8 mouse cellular contexts compared by ENCODE assay signal in the genomic region with DNA sequence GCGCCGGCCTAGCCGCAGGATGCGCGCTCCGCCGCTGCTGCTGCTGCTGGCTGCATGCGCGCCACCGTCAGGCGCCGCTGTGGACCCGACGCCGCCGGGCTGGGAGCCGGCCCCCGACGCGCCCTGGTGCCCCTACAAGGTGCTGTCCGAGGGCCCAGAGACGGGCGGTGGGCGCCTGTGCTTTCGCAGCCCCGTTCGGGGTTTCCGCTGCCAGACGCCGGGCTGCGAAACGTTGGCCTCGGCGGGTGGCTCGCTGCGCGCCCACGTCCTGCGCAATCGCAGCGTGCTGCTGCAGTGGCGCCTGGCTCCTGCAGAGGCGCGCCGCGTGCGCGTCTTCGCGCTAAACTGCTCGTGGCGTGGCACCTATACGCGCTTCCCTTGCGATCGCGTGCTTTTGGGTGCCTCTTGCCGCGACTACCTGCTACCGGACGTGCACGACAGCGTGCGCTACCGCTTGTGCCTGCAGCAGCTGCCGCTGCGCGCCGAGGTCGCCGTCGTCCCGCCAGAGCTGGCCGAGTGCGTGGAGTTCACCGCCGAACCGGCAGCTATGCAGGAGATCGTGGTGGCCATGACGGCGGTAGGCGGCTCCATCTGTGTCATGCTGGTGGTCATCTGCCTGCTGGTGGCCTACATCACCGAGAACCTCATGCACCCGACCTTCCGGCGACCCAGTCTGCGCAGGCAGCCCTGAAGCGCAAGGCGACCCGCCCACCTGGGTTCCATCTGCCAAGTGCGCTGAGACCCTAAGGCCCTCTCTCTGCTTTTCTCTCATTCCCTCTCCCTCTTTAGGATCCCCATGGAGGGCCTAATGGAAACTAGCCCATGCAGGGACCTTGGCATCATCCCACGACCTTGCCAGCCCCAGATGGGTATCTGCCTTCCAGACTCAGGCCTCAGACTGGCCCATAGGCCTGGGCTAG. TPM values are rescaled to one million over a fixed set of nuclear protein-coding genes. Genes with fewer than 3 reads are reported as not detected.
A peak's percentile ranks its signal among the peaks of the same experiment; 100 is the strongest.
DNase-seq lines count a peak whose midpoint lies in the region; ATAC-seq and TF ChIP-seq lines count a peak whose summit lies in the region.

No protein-coding gene starts in this region.

- no peak for TF ChIP-seq EP300 in ES-Bruce4 (IDR thresholded peaks at IDR 0.05; ENCODE audit: insufficient read depth, low read depth, low read length)

- no peak for TF ChIP-seq POLR2A in ES-Bruce4 (IDR thresholded peaks at IDR 0.05; ENCODE audit: insufficient read depth, low read length)

- H3K36me3 ChIP-seq in ES-Bruce4 (ENCODE audit: control insufficient read depth, insufficient read depth, low read length, poor library complexity, severe bottlenecking) = no peaks in the 10 kb centered on the region
- no peaks in the 10 kb centered on the region for H3K36me3 ChIP-seq in forebrain, embryonic 16.5 days (ENCODE audit: control insufficient read depth, insufficient read depth)
- H3K36me3 ChIP-seq in lung, embryonic 14.5 days (ENCODE audit: insufficient read depth) = no peaks in the 10 kb centered on the region

- peak overlapping the region; percentile 81 for H3K4me2 ChIP-seq in forebrain, embryonic 16.5 days (ENCODE audit: low read length)
- H3K4me2 ChIP-seq in lung, embryonic 14.5 days = peak overlapping the region; percentile 96

- peak overlapping the region; percentile 70 for H3K4me3 ChIP-seq in ES-Bruce4 (ENCODE audit: low read depth, low read length)
- H3K4me3 ChIP-seq in brown adipose tissue, adult 24 weeks (ENCODE audit: insufficient read depth, low read depth, low read length) = peak overlapping the region; percentile 68
- peak overlapping the region; percentile 74 for H3K4me3 ChIP-seq in forebrain, embryonic 16.5 days (replicated peaks; ENCODE audit: low read length)
- peak overlapping the region; percentile 66 for H3K4me3 ChIP-seq in lung, embryonic 14.5 days (ENCODE audit: low read depth, low read length)

- no peaks in the 10 kb centered on the region for H3K9me3 ChIP-seq in ES-Bruce4 (replicated peaks; ENCODE audit: control insufficient read depth, insufficient read depth, low read length, poor library complexity, severe bottlenecking)
- H3K9me3 ChIP-seq in forebrain, embryonic 16.5 days (ENCODE audit: control insufficient read depth, low read length) = no peaks in the 10 kb centered on the region
- no peaks in the 10 kb centered on the region for H3K9me3 ChIP-seq in lung, embryonic 14.5 days (ENCODE audit: low read depth, low read length)

- H3K27me3 ChIP-seq in ES-Bruce4 (ENCODE audit: control insufficient read depth, insufficient read depth, low read length, poor library complexity, severe bottlenecking) = no peaks in the 10 kb centered on the region
- no peaks in the 10 kb centered on the region for H3K27me3 ChIP-seq in forebrain, embryonic 16.5 days (replicated peaks; ENCODE audit: control insufficient read depth, insufficient read depth, low read length)
- peaks cover 9% of the 10 kb centered on the region; the same call in 1 of the 2 replicates for H3K27me3 ChIP-seq in lung, embryonic 14.5 days (ENCODE audit: insufficient read depth, low read length)

- H3K4me1 ChIP-seq in ES-Bruce4 (ENCODE audit: control insufficient read depth, insufficient read depth, low read length) = peaks cover 2% of the 10 kb centered on the region
- no peaks in the 10 kb centered on the region; the same call in 1 of the 2 replicates for H3K4me1 ChIP-seq in brown adipose tissue, adult 24 weeks (ENCODE audit: control insufficient read depth, insufficient read depth, insufficient read length, low read length)
- H3K4me1 ChIP-seq in forebrain, embryonic 16.5 days (replicated peaks; ENCODE audit: control insufficient read depth, insufficient read depth, low read length) = peaks cover 22% of the 10 kb centered on the region
- H3K4me1 ChIP-seq in lung, embryonic 14.5 days (ENCODE audit: insufficient read depth) = no peaks in the 10 kb centered on the region

- no peak for TF ChIP-seq CTCF in ES-Bruce4 (IDR thresholded peaks at IDR 0.05; ENCODE audit: low read depth, low read length)
- TF ChIP-seq CTCF in lung, embryonic 14.5 days (IDR thresholded peaks at IDR 0.05; ENCODE audit: low read depth) = no peak; the same call in 1 of the 2 replicates

- H3K9ac ChIP-seq in ES-Bruce4 (ENCODE audit: low read depth, poor library complexity, severe bottlenecking) = peak overlapping the region; percentile 64
- peak overlapping the region; percentile 78 for H3K9ac ChIP-seq in forebrain, embryonic 16.5 days (replicated peaks; ENCODE audit: low read depth, low read length)
- peak overlapping the region; percentile 68 for H3K9ac ChIP-seq in lung, embryonic 14.5 days

- ATAC-seq in forebrain, embryonic 16.5 days = peak; percentile 89
- peak; percentile 74 for ATAC-seq in lung, embryonic 14.5 days (ENCODE audit: insufficient read depth)
- peak; percentile 71 for ATAC-seq in neutrophil, adult 5-6 weeks (ENCODE audit: extremely low read depth, insufficient number of reproducible peaks, low FRiP score, poor library complexity, severe bottlenecking)

- WGBS in forebrain, embryonic 16.5 days = 1% methylated on average over 78 of the region's 92 CpGs
- WGBS in lung, embryonic 14.5 days = under 1% methylated on average over 92 of the region's 92 CpGs

- no peak overlapping the region for H3K27ac ChIP-seq in ES-Bruce4 (ENCODE audit: insufficient read depth, low read length)
- no peak overlapping the region for H3K27ac ChIP-seq in brown adipose tissue, adult 24 weeks (replicated peaks; ENCODE audit: low read depth, low read length)
- H3K27ac ChIP-seq in forebrain, embryonic 16.5 days (ENCODE audit: low read length) = peak overlapping the region; percentile 90
- H3K27ac ChIP-seq in lung, embryonic 14.5 days (ENCODE audit: low read depth) = peak overlapping the region; percentile 30; the same call in 1 of the 2 replicates

- DNase-seq in heart, postnatal 4 days = peak; percentile 58
- peak; percentile 81 for DNase-seq in layer of hippocampus, adult 9-11 months
- DNase-seq in lung, embryonic 14.5 days = peak; percentile 75
- DNase-seq in testis, postnatal 10 days (ENCODE audit: low spot score) = peak; percentile 76

RNA-seq across cellular contexts. Expression of a gene that starts 0.6 kb away (rescaled TPM):
- 11.9 and 15.0 TPM in 2 replicates for polyA plus RNA-seq in ES-Bruce4 (2011; ENCODE audit: insufficient read depth, insufficient read length, low read depth, missing spikeins)
- 2.4 and 3.5 TPM in 2 replicates for polyA plus RNA-seq in brown adipose tissue, adult 24 weeks (2012; ENCODE audit: insufficient read depth, insufficient read length, missing spikeins)
- 4.8 and 7.5 TPM in 2 replicates for polyA plus RNA-seq in forebrain, embryonic 16.5 days (2015; fragmentation: Nextera tagmentation; extraction: Ambion mirVana)
- total RNA-seq in heart, postnatal 4 days (2021) = 1 to 10 TPM; 3.5 to 4.7 TPM
- 2.5 and 2.7 TPM in 2 replicates for polyA plus RNA-seq in lung, embryonic 14.5 days (2014; fragmentation: Nextera tagmentation; extraction: Ambion mirVana)
- 0.23 and 0.37 TPM in 2 replicates for total RNA-seq in neutrophil, adult 5-6 weeks (2017)

RNA-seq across cellular contexts. Expression of a gene that starts 9.9 kb away (rescaled TPM):
- 144 and 151 TPM in 2 replicates for polyA plus RNA-seq in ES-Bruce4 (2011; ENCODE audit: insufficient read depth, insufficient read length, low read depth, missing spikeins)
- 61.2 and 80.5 TPM in 2 replicates for polyA plus RNA-seq in brown adipose tissue, adult 24 weeks (2012; ENCODE audit: insufficient read depth, insufficient read length, missing spikeins)
- polyA plus RNA-seq in forebrain, embryonic 16.5 days (2015; fragmentation: Nextera tagmentation; extraction: Ambion mirVana) = 134 and 150 TPM in 2 replicates
- total RNA-seq in heart, postnatal 4 days (2021) = 10 to 100 TPM; 60.3 to 64.9 TPM
- 153 and 156 TPM in 2 replicates for polyA plus RNA-seq in lung, embryonic 14.5 days (2014; fragmentation: Nextera tagmentation; extraction: Ambion mirVana)
- total RNA-seq in neutrophil, adult 5-6 weeks (2017) = 148 and 173 TPM in 2 replicates

RNA-seq across cellular contexts. Expression of a gene that starts 25.7 kb away (rescaled TPM):
- 13.4 and 18.4 TPM in 2 replicates for polyA plus RNA-seq in ES-Bruce4 (2011; ENCODE audit: insufficient read depth, insufficient read length, low read depth, missing spikeins)
- polyA plus RNA-seq in brown adipose tissue, adult 24 weeks (2012; ENCODE audit: insufficient read depth, insufficient read length, missing spikeins) = 9.7 and 29.1 TPM in 2 replicates
- 49.8 and 63.1 TPM in 2 replicates for polyA plus RNA-seq in forebrain, embryonic 16.5 days (2015; fragmentation: Nextera tagmentation; extraction: Ambion mirVana)
- 10 to 100 TPM; 15.9 to 17.7 TPM for total RNA-seq in heart, postnatal 4 days (2021)
- 22.4 and 24.8 TPM in 2 replicates for polyA plus RNA-seq in lung, embryonic 14.5 days (2014; fragmentation: Nextera tagmentation; extraction: Ambion mirVana)
- 37.0 and 38.5 TPM in 2 replicates for total RNA-seq in neutrophil, adult 5-6 weeks (2017)

RNA-seq across cellular contexts. Expression of a gene that starts 39.9 kb away (rescaled TPM):
- polyA plus RNA-seq in ES-Bruce4 (2011; ENCODE audit: insufficient read depth, insufficient read length, low read depth, missing spikeins) = 0.21 and 0.54 TPM in 2 replicates
- 0.46 TPM in 1 of 2 replicates, not detected in the other for polyA plus RNA-seq in brown adipose tissue, adult 24 weeks (2012; ENCODE audit: insufficient read depth, insufficient read length, missing spikeins)
- 7.3 and 11.4 TPM in 2 replicates for polyA plus RNA-seq in forebrain, embryonic 16.5 days (2015; fragmentation: Nextera tagmentation; extraction: Ambion mirVana)
- under 1 TPM; 0.36 to 0.43 TPM for total RNA-seq in heart, postnatal 4 days (2021)
- 0.41 and 0.86 TPM in 2 replicates for polyA plus RNA-seq in lung, embryonic 14.5 days (2014; fragmentation: Nextera tagmentation; extraction: Ambion mirVana)
- 0.12 and 0.61 TPM in 2 replicates for total RNA-seq in neutrophil, adult 5-6 weeks (2017)

RNA-seq across cellular contexts. Expression of a gene that starts 41.6 kb away (rescaled TPM):
- 11.7 and 13.6 TPM in 2 replicates for polyA plus RNA-seq in ES-Bruce4 (2011; ENCODE audit: insufficient read depth, insufficient read length, low read depth, missing spikeins)
- polyA plus RNA-seq in brown adipose tissue, adult 24 weeks (2012; ENCODE audit: insufficient read depth, insufficient read length, missing spikeins) = 3.3 and 5.5 TPM in 2 replicates
- polyA plus RNA-seq in forebrain, embryonic 16.5 days (2015; fragmentation: Nextera tagmentation; extraction: Ambion mirVana) = 3.0 and 3.2 TPM in 2 replicates
- 10 to 100 TPM; 32.3 to 33.1 TPM for total RNA-seq in heart, postnatal 4 days (2021)
- 34.8 and 38.7 TPM in 2 replicates for polyA plus RNA-seq in lung, embryonic 14.5 days (2014; fragmentation: Nextera tagmentation; extraction: Ambion mirVana)
- 0.74 and 0.93 TPM in 2 replicates for total RNA-seq in neutrophil, adult 5-6 weeks (2017)

Comparison
In these comparisons a context has a peak if more than half of its experiments do, and no peak if none do; other contexts are left out.
1. H3K27ac ChIP-seq: peak in forebrain, embryonic 16.5 days (single experiment) and lung, embryonic 14.5 days (single experiment); none in ES-Bruce4 (single experiment) and brown adipose tissue, adult 24 weeks (single experiment).
2. Peak in every context shown above with its lines, with median percentiles within 50 percentile points of each other: H3K4me3 ChIP-seq, H3K9ac ChIP-seq, ATAC-seq and DNase-seq.